8 mouse cellular contexts compared by ENCODE assay signal in the genomic region with DNA sequence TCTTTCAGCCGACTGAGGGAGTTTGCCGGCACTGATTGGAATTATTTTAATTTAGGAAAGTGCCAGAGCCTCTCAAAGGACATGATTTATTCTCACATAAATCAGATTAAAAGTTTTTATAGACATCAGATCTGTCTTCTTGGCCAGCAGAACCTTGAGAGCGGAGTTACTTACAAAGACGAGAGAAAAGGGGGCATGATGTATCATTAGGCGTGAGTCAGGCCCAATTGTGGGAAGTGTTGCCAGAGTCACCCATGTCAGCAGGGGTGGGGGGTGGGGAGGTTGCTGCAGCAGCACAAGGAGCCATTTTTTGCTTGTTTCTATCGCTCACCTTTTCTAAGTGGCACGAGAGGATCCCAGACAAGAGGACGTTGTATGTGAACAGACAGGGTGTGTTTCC.
DNase-seq lines count a peak whose midpoint lies in the region; ATAC-seq and TF ChIP-seq lines count a peak whose summit lies in the region.

No protein-coding gene starts in this region.

- H3K4me1 ChIP-seq in hindbrain, embryonic 11.5 days (replicated peaks; ENCODE audit: control insufficient read depth, insufficient read depth, low read length), result peaks cover 2% of the 10 kb centered on the region; the same call in 1 of the 2 replicates
- peaks cover 70% of the 10 kb centered on the region for H3K4me1 ChIP-seq in midbrain, embryonic 15.5 days

- peak overlapping the region; percentile 87 for H3K27ac ChIP-seq in layer of hippocampus, adult 2 months
- H3K27ac ChIP-seq in hindbrain, embryonic 11.5 days (ENCODE audit: low read depth, low read length), result no peak overlapping the region
- H3K27ac ChIP-seq in midbrain, embryonic 15.5 days, result no peak overlapping the region

- no peak for DNase-seq in layer of hippocampus, adult 2 months (ENCODE audit: low spot score in 2 of 2)
- DNase-seq in layer of hippocampus, postnatal 10 days (ENCODE audit: low spot score in 2 of 2), result no peak
- peak; percentile 8 for DNase-seq in c-Kit-positive CD71-negative TER-119-negative erythroid progenitor cells, embryonic 14.5 days (ENCODE audit: low read depth)
- DNase-seq in hindbrain, embryonic 11.5 days (ENCODE audit: low spot score), result peak; percentile 42
- DNase-seq in right cerebral cortex, adult 2 months (ENCODE audit: low spot score in 2 of 2), result no peak
- no peak for DNase-seq in layer of hippocampus, postnatal 14 days (ENCODE audit: low spot score in 2 of 2)
- no peak for DNase-seq in left cerebral cortex, postnatal 4 days

- H3K9me3 ChIP-seq in hindbrain, embryonic 11.5 days (ENCODE audit: control insufficient read depth, low read length), result no peaks in the 10 kb centered on the region
- H3K9me3 ChIP-seq in midbrain, embryonic 15.5 days, result no peaks in the 10 kb centered on the region

- no peak overlapping the region for H3K9ac ChIP-seq in hindbrain, embryonic 11.5 days (ENCODE audit: low read depth, low read length)
- H3K9ac ChIP-seq in midbrain, embryonic 15.5 days, result no peak overlapping the region

- H3K4me2 ChIP-seq in hindbrain, embryonic 11.5 days (replicated peaks; ENCODE audit: low read depth, low read length), result peak overlapping the region; percentile 5
- H3K4me2 ChIP-seq in midbrain, embryonic 15.5 days, result peak overlapping the region; percentile 33

- peaks cover 5% of the 10 kb centered on the region; the same call in 1 of the 2 replicates for H3K27me3 ChIP-seq in hindbrain, embryonic 11.5 days (ENCODE audit: control insufficient read depth, insufficient read depth, low read length)
- H3K27me3 ChIP-seq in midbrain, embryonic 15.5 days (replicated peaks), result no peaks in the 10 kb centered on the region

- H3K4me3 ChIP-seq in layer of hippocampus, adult 2 months, result peak overlapping the region; percentile 36
- no peak overlapping the region for H3K4me3 ChIP-seq in hindbrain, embryonic 11.5 days (ENCODE audit: low read depth, low read length)
- H3K4me3 ChIP-seq in midbrain, embryonic 15.5 days, result 0 out of 2 replicates have a peak overlapping the region, but pooled peaks have one; percentile 2

- no peak for ATAC-seq in hindbrain, embryonic 11.5 days (ENCODE audit: low FRiP score)
- no peak for ATAC-seq in midbrain, embryonic 15.5 days (replicated peaks)

- intact Hi-C loops in left cerebral cortex, postnatal 4 days (cut with DNase I), result no loop called here

- no peak for TF ChIP-seq CTCF in layer of hippocampus, adult 2 months (conservative IDR thresholded peaks at IDR 0.05)

- WGBS in hindbrain, embryonic 11.5 days, result 1% methylated on average over 8 of the region's 8 CpGs
- 4% methylated on average over 8 of the region's 8 CpGs for WGBS in midbrain, embryonic 15.5 days

- H3K36me3 ChIP-seq in hindbrain, embryonic 11.5 days (ENCODE audit: control insufficient read depth, insufficient read depth, low read length), result no peaks in the 10 kb centered on the region
- H3K36me3 ChIP-seq in midbrain, embryonic 15.5 days (replicated peaks), result no peaks in the 10 kb centered on the region

Comparison
In these comparisons a context has a peak if more than half of its experiments do, and no peak if none do; other contexts are left out.
1. DNase-seq: peak in c-Kit-positive CD71-negative TER-119-negative erythroid progenitor cells, embryonic 14.5 days (single experiment) and hindbrain, embryonic 11.5 days (single experiment); none in layer of hippocampus, adult 2 months (0 of 2), layer of hippocampus, postnatal 10 days (0 of 2), right cerebral cortex, adult 2 months (0 of 2), layer of hippocampus, postnatal 14 days (0 of 2) and left cerebral cortex, postnatal 4 days (single experiment).